Comparison of ENCODE assay signal across 23 mouse cellular contexts in genomic region chr4:56661816-56662215, GRCm38 (mm10).
DNase-seq lines count a peak whose midpoint lies in the region; ATAC-seq and TF ChIP-seq lines count a peak whose summit lies in the region.
"Had no signal": no experiment of that assay in that cellular context is flagged by ENCODE, and none has a peak within 500 bp of the region (broad histone marks: within the 10 kb centered on the region; RNA-seq: fewer than 3 reads in every experiment).

No protein-coding gene starts in this region.

- peaks cover 6% of the 10 kb centered on the region; the same call in 1 of the 2 replicates for H3K27me3 ChIP-seq in heart, embryonic 10.5 days (ENCODE audit: insufficient read depth, poor library complexity, severe bottlenecking)
- H3K27me3 ChIP-seq in heart, embryonic 11.5 days (ENCODE audit: control insufficient read depth, insufficient read depth, low read length), result no peaks in the 10 kb centered on the region
- H3K27me3 ChIP-seq: CH12.LX, Patski had no signal

- H3K9ac ChIP-seq in heart, embryonic 11.5 days (ENCODE audit: low read depth, low read length), result no peak overlapping the region

- no peak for TF ChIP-seq CTCF in gastrocnemius, adult 2 months (IDR thresholded peaks at IDR 0.05)

- no peaks in the 10 kb centered on the region for H3K9me3 ChIP-seq in heart, embryonic 10.5 days
- H3K9me3 ChIP-seq in heart, embryonic 11.5 days (replicated peaks; ENCODE audit: control insufficient read depth, low read length), result no peaks in the 10 kb centered on the region

- no peaks in the 10 kb centered on the region for H3K4me1 ChIP-seq in heart, embryonic 10.5 days
- no peaks in the 10 kb centered on the region for H3K4me1 ChIP-seq in heart, embryonic 11.5 days (ENCODE audit: control insufficient read depth, insufficient read depth, low read length)

- H3K36me3 ChIP-seq in heart, embryonic 10.5 days, result no peaks in the 10 kb centered on the region
- H3K36me3 ChIP-seq in heart, embryonic 11.5 days (ENCODE audit: control insufficient read depth, insufficient read depth, low read length), result no peaks in the 10 kb centered on the region
- H3K36me3 ChIP-seq: G1E had no signal

- no peak for ATAC-seq in heart, embryonic 11.5 days (replicated peaks; ENCODE audit: insufficient number of reproducible peaks, low FRiP score, low TSS enrichment)
- ATAC-seq: activated CD4-positive, CD25-positive, alpha-beta regulatory T cell, adult 4 months; CD4-positive, CD25-positive, alpha-beta regulatory T cell, adult 4 months; Patski had no signal

- no peak overlapping the region for H3K4me2 ChIP-seq in heart, embryonic 11.5 days

- 76% methylated on average over 5 of the region's 5 CpGs for WGBS in heart, embryonic 10.5 days
- 56% methylated on average over 5 of the region's 5 CpGs for WGBS in heart, embryonic 11.5 days (ENCODE audit: insufficient replicate concordance)

- H3K4me3 ChIP-seq in gastrocnemius, adult 2 months, result no peak overlapping the region
- no peak overlapping the region for H3K4me3 ChIP-seq in heart, embryonic 10.5 days
- H3K4me3 ChIP-seq in heart, embryonic 11.5 days (ENCODE audit: low read depth, low read length), result no peak overlapping the region

- no peak for DNase-seq in gastrocnemius, adult 2 months
- no peak for DNase-seq in gastrocnemius, postnatal 4 days (ENCODE audit: low spot score in 2 of 2)
- peak; percentile 54 for DNase-seq in heart, adult 11 months
- DNase-seq in heart, adult 18-20 months, result no peak
- peak; percentile 69 for DNase-seq in heart, embryonic 10.5 days (ENCODE audit: low spot score)
- peak; percentile 47 for DNase-seq in NIH3T3 (ENCODE audit: low read depth)
- DNase-seq in lung, postnatal 14 days, result no peak
- DNase-seq: adrenal gland, adult 2 months; adrenal gland, adult 8-10 months; adrenal gland, postnatal 10 days; adrenal gland, postnatal 14 days; adrenal gland, postnatal 25 days; adrenal gland, postnatal 36 days; B cell, adult 2 months; cerebellum, adult 11 months; cerebellum, adult 11-12 months; cerebellum, adult 18-20 months had no signal

- H3K27ac ChIP-seq in gastrocnemius, adult 2 months, result 0 out of 2 replicates have a peak overlapping the region, but pooled peaks have one; percentile 38
- no peak overlapping the region for H3K27ac ChIP-seq in heart, embryonic 10.5 days
- H3K27ac ChIP-seq in heart, embryonic 11.5 days (ENCODE audit: low read depth, low read length), result no peak overlapping the region

- intact Hi-C loops in gastrocnemius, adult 2 months (cut with DNase I), result no loop called here

Comparison
In these comparisons a context has a peak if more than half of its experiments do, and no peak if none do; other contexts are left out.
1. DNase-seq: peak in heart, adult 11 months (single experiment), heart, embryonic 10.5 days (single experiment) and NIH3T3 (single experiment); none in gastrocnemius, adult 2 months (single experiment), gastrocnemius, postnatal 4 days (0 of 2), heart, adult 18-20 months (0 of 2) and lung, postnatal 14 days (single experiment).